Mouse (Mus musculus) midbrain, postnatal 0 days (tissue): ENCODE measurements around the gene Epn1. TPM values are rescaled to one million over a fixed set of nuclear protein-coding genes. Genes with fewer than 3 reads are reported as not detected.

Experiments used
- ATAC-seq: fragments of 200-750 bp; cut with Nextera tagmentation; 2 replicates; pipeline ENCODE4 v1.8.0; 2017; ENCODE audit warnings: moderate number of reproducible peaks, mild to moderate bottlenecking, moderate TSS enrichment, moderate library complexity; ENCODE audit not compliant: low FRiP score
- DNase-seq: peaks from one replicate; pipeline ENCODE4 v3.0.0-alpha.2; 2015; ENCODE audit warnings: low spot score
- H3K27ac ChIP-seq: fragments of 300-500 bp; sonication (generic); 2 replicates; pipeline ENCODE4 v1.5.1; 2014; ENCODE audit warnings: low read depth, mild to moderate bottlenecking, low read length, mixed read lengths
- H3K27me3 ChIP-seq: fragments of 300-500 bp; sonication (generic); 2 replicates; pipeline ENCODE4 v1.6.1; 2014; ENCODE audit warnings: low read length, control low read depth, mixed read lengths; ENCODE audit not compliant: insufficient read depth
- H3K36me3 ChIP-seq: fragments of 300-500 bp; sonication (generic); 2 replicates; pipeline ENCODE4 v1.6.1; 2014; ENCODE audit warnings: low read length, control low read depth, mixed read lengths; ENCODE audit not compliant: insufficient read depth
- H3K4me1 ChIP-seq: fragments of 300-500 bp; sonication (generic); 2 replicates; pipeline ENCODE4 v1.6.1; 2014; ENCODE audit warnings: mild to moderate bottlenecking, control low read depth, antibody characterized with exemption, low read length, mixed read lengths; ENCODE audit not compliant: insufficient read depth
- H3K4me2 ChIP-seq: fragments of 300-500 bp; sonication (generic); 2 replicates; pipeline ENCODE4 v1.6.1; 2014; ENCODE audit warnings: low read depth, mild to moderate bottlenecking, low read length, mixed read lengths; ENCODE audit not compliant: poor library complexity, severe bottlenecking
- H3K4me3 ChIP-seq: fragments of 300-500 bp; sonication (generic); 2 replicates; pipeline ENCODE4 v1.5.1; 2014; ENCODE audit warnings: low read depth, mild to moderate bottlenecking, low read length, moderate library complexity
- H3K9ac ChIP-seq: fragments of 300-500 bp; sonication (generic); replicated peaks from 2 replicates; pipeline ENCODE4 v1.6.1; 2014; ENCODE audit warnings: mild to moderate bottlenecking, low read length, moderate library complexity, mixed read lengths; ENCODE audit not compliant: poor library complexity, severe bottlenecking
- H3K9me3 ChIP-seq: fragments of 300-500 bp; sonication (generic); 2 replicates; pipeline ENCODE4 v1.6.1; 2016; ENCODE audit warnings: low read length, control low read depth
- CTCF ChIP-seq: IDR thresholded peaks from 2 replicates; pipeline ENCODE4 v1.5.1; 2016; ENCODE audit warnings: antibody characterized with exemption, mild to moderate bottlenecking
- WGBS: fragments of 180-500 bp; shearing (Covaris S2); extraction: QIAGEN DNeasy Blood & Tissue Kit; methylation state at CpG from one replicate; pipeline ENCODE4 v1.1.7; 2014; 5-methylcytosine and 5-hydroxymethylcytosine counted together
- polyA plus RNA-seq: library from polyadenylated mRNA; unstranded; fragments of >200 nt; fragmentation: Nextera tagmentation; extraction: Ambion mirVana; gene quantifications from 2 replicates; pipeline ENCODE4 v1.2.1, GENCODE M21; 2015
- total RNA-seq: library from RNA; depleted of rRNA; stranded (reverse); fragments of >200 nt; gene quantifications from 2 replicates; pipeline ENCODE4 v1.2.3, GENCODE M21; 2014

The Epn1 gene
- total and polyA plus RNA-seq, 2 experiments from 2014 or later = 130 to 484 TPM

DNA sequence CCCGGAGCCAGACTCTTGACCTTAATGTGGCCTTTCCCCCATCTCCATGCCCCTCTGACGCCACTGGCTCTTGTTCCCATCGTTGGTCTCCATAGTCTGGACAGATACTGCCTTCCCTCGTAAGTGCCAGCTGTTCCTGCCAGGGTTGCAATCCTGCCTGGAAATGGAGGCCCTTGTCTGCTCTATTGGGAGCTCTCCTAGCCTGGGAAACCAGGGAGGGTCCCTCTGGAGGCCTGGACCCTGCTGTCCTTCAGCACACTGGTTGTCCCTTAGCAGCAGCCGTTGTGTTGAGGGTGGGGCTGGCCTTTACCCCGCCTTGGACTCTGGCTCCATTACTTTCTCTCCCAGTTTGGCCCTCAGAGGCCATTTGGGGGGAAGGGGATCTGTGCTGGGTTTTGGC, 12.3 kb downstream of the Epn1 start:
- H3K4me3 ChIP-seq = no peak overlapping the region

GRCm38 (mm10) chr7:5092831-5093510, 12.9 kb downstream of the Epn1 start:
- H3K36me3 ChIP-seq = peaks cover 48% of the 10 kb centered on the region
- ATAC-seq (no peak), DNase-seq (no peak)
- H3K9ac ChIP-seq = no peak overlapping the region
- H3K4me3 ChIP-seq = no peak overlapping the region
- 89% methylated on average over 21 of the region's 21 CpGs for WGBS
- H3K4me1 ChIP-seq = no peaks in the 10 kb centered on the region
- no peak overlapping the region for H3K27ac ChIP-seq
- H3K27me3 ChIP-seq = no peaks in the 10 kb centered on the region
- no peak overlapping the region for H3K4me2 ChIP-seq
- TF ChIP-seq CTCF = no peak
- no peaks in the 10 kb centered on the region for H3K9me3 ChIP-seq

More for the DNA sequence above, 12.3 kb downstream of the Epn1 start:
- H3K9ac ChIP-seq = no peak overlapping the region
- H3K36me3 ChIP-seq = peaks cover 44% of the 10 kb centered on the region
- no peaks in the 10 kb centered on the region for H3K4me1 ChIP-seq
- H3K27me3 ChIP-seq = no peaks in the 10 kb centered on the region
- H3K9me3 ChIP-seq = no peaks in the 10 kb centered on the region
- no peak for TF ChIP-seq CTCF
- H3K4me2 ChIP-seq = no peak overlapping the region
- DNase-seq = no peak
- ATAC-seq = no peak
- WGBS = 86% methylated on average over 6 of the region's 6 CpGs
- no peak overlapping the region for H3K27ac ChIP-seq

DNA sequence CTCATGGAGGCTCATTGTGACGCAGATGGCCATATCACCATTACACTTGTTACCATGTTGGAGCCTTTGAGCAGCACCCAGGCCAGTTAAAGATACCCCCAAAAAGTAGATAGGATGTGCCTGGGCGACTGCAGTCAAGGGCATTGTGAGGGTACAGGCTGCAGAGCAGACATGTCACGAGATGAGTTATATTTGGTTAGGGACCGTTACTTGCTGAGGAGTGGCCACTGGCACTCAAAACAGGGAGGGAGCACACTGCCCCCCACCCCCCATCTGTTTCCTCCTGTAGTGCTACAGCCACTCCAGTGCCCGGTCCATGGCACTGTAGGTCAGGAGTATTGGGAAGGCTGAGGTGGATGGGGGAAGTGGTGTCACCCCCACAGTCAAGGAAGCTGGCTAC, 18.7 kb downstream of the Epn1 start:
- Histone ChIP-seq H3K4me1 (no peaks in the 10 kb centered on the region), H3K9ac (no peak overlapping the region), H3K27me3 (no peaks in the 10 kb centered on the region), H3K4me2 (no peak overlapping the region), H3K9me3 (no peaks in the 10 kb centered on the region), H3K4me3 (no peak overlapping the region), H3K27ac (no peak overlapping the region), H3K36me3 (peaks cover 45% of the 10 kb centered on the region)
- ATAC-seq = no peak
- TF ChIP-seq CTCF = no peak
- WGBS = 93% methylated on average over 5 of the region's 5 CpGs
- no peak for DNase-seq

- TF ChIP-seq CTCF = no peak
- Histone ChIP-seq H3K36me3 (peaks cover 37% of the 10 kb centered on the region), H3K27me3 (no peaks in the 10 kb centered on the region), H3K4me3 (no peak overlapping the region), H3K27ac (no peak overlapping the region), H3K4me2 (no peak overlapping the region), H3K4me1 (no peaks in the 10 kb centered on the region), H3K9me3 (no peaks in the 10 kb centered on the region), H3K9ac (no peak overlapping the region)
- no peak for DNase-seq
- 84% methylated on average over 3 of the region's 3 CpGs for WGBS
- no peak for ATAC-seq
These were observed 19.8 kb downstream of the Epn1 start for GRCm38 (mm10) chr7:5099796-5100195.

GRCm38 (mm10) chr7:5101066-5101663, 21.1 kb downstream of the Epn1 start:
- Histone ChIP-seq H3K4me1 (no peaks in the 10 kb centered on the region), H3K27ac (no peak overlapping the region), H3K27me3 (no peaks in the 10 kb centered on the region), H3K4me2 (no peak overlapping the region), H3K4me3 (no peak overlapping the region), H3K9ac (no peak overlapping the region), H3K36me3 (peaks cover 23% of the 10 kb centered on the region), H3K9me3 (no peaks in the 10 kb centered on the region)
- no peak for ATAC-seq
- WGBS = 92% methylated on average over 10 of the region's 10 CpGs
- no peak for TF ChIP-seq CTCF
- DNase-seq = no peak

- no peak for ATAC-seq
- Histone ChIP-seq H3K4me1 (no peaks in the 10 kb centered on the region), H3K4me3 (no peak overlapping the region), H3K9me3 (no peaks in the 10 kb centered on the region), H3K4me2 (no peak overlapping the region), H3K27ac (no peak overlapping the region), H3K27me3 (no peaks in the 10 kb centered on the region), H3K36me3 (peaks cover 15% of the 10 kb centered on the region), H3K9ac (no peak overlapping the region)
- DNase-seq = no peak
- TF ChIP-seq CTCF = no peak
- WGBS = 84% methylated on average over 2 of the region's 2 CpGs
These were observed 22.5 kb downstream of the Epn1 start for GRCm38 (mm10) chr7:5102564-5102963.
